Mouse (Mus musculus) midbrain, embryonic 10.5 days (tissue): Measurements from ENCODE around the gene Setdb1. TPM values are rescaled to one million over a fixed set of nuclear protein-coding genes. Genes with fewer than 3 reads are reported as not detected.
"Not testable (repeated sequence)": the region's sequence is repeated elsewhere in the genome, so short reads cannot be mapped to it uniquely, and the experiment has no call there.

Experiments used
- DNase-seq: peaks from one replicate; pipeline ENCODE4 v3.0.0-alpha.2; 2017; ENCODE audit warnings: low spot score
- H3K27ac ChIP-seq: fragments of 300-500 bp; sonication (generic); replicated peaks from 2 replicates; pipeline ENCODE4 v1.5.1; 2016; ENCODE audit warnings: mild to moderate bottlenecking
- H3K27me3 ChIP-seq: fragments of 300-500 bp; sonication (generic); 2 replicates; pipeline ENCODE4 v1.6.1; 2016; ENCODE audit warnings: low read depth, mild to moderate bottlenecking; ENCODE audit not compliant: poor library complexity, severe bottlenecking
- H3K36me3 ChIP-seq: fragments of 300-500 bp; sonication (generic); 2 replicates; pipeline ENCODE4 v1.6.1; 2016; ENCODE audit warnings: mild to moderate bottlenecking, moderate library complexity
- H3K4me1 ChIP-seq: fragments of 300-500 bp; sonication (generic); 2 replicates; pipeline ENCODE4 v1.6.1; 2016
- H3K4me3 ChIP-seq: fragments of 300-500 bp; sonication (generic); 2 replicates; pipeline ENCODE4 v1.5.1; 2016; ENCODE audit warnings: mild to moderate bottlenecking, moderate library complexity
- H3K9me3 ChIP-seq: fragments of 300-500 bp; sonication (generic); replicated peaks from 2 replicates; pipeline ENCODE4 v1.6.1; 2016; ENCODE audit warnings: mild to moderate bottlenecking
- WGBS: fragments of 180-500 bp; shearing (Covaris S2); methylation state at CpG from one replicate; pipeline ENCODE4 v1.1.7; 2016; 5-methylcytosine and 5-hydroxymethylcytosine counted together
- polyA plus RNA-seq: library from polyadenylated mRNA; unstranded; fragments of >200 nt; fragmentation: Nextera tagmentation; extraction: Ambion mirVana; gene quantifications from 2 replicates; pipeline ENCODE4 v1.2.1, GENCODE M21; 2016

The Setdb1 gene
- polyA plus RNA-seq, result 52.3 and 61.9 TPM in 2 replicates

- WGBS, result under 1% methylated on average over 39 of the region's 57 CpGs
- Histone ChIP-seq H3K4me3 (peak within 1 kb of the TSS; percentile 63), H3K36me3 (peaks cover 30% of the 10 kb centered on the region), H3K27ac (peak within 1 kb of the TSS; percentile 83)
- H3K4me1 ChIP-seq, H3K27me3 ChIP-seq, H3K9me3 ChIP-seq: not testable (repeated sequence)
- DNase-seq, result peak; percentile 96
Observed at GRCm38 (mm10) chr3:95356701-95357449, at the start of gene Setdb1. Gene Setdb1 (minus strand): TSS chr3:95357202.

DNA sequence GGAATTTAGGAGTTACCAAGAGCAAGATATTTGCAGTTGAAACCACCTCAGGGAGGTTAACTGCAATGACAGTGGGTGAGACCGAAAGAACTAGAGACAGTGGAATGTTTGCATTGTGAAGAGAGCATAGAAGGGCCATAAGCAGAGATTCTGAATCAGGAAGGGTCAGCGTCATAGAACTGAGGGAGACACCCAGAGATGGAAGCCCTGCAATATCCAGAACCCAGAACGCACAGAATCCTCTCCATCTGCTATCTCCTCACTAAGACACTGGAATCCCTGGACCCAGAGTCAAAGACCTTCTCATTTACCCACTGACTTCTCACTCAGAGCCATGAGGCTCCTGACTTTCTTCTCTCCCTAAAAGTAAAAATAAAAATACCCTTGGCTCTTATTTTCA is 45.7 kb upstream of the Setdb1 start, which contains the start of gene 4930558C23Rik:
Gene 4930558C23Rik, minus strand, starts transcription at position 101 of the 400 bp plus-strand sequence.
- Histone ChIP-seq H3K27me3 (no peaks in the 10 kb centered on the region), H3K4me1 (no peaks in the 10 kb centered on the region), H3K4me3 (no peak within 1 kb of the TSS), H3K27ac (no peak within 1 kb of the TSS), H3K9me3 (no peaks in the 10 kb centered on the region), H3K36me3 (no peaks in the 10 kb centered on the region)
- 90% methylated on average over 3 of the region's 3 CpGs for WGBS
- DNase-seq, result no peak

GRCm38 (mm10) chr3:95394385-95394784 is 37.4 kb upstream of the Setdb1 start:
- 91% methylated on average over 4 of the region's 4 CpGs for WGBS
- Histone ChIP-seq H3K9me3 (peaks cover 7% of the 10 kb centered on the region; the same call in 1 of the 2 replicates), H3K36me3 (no peaks in the 10 kb centered on the region), H3K4me1 (no peaks in the 10 kb centered on the region), H3K27me3 (no peaks in the 10 kb centered on the region), H3K27ac (no peak overlapping the region), H3K4me3 (no peak overlapping the region)
- no peak for DNase-seq

- no peaks in the 10 kb centered on the region for H3K9me3 ChIP-seq
- H3K4me1 ChIP-seq, result no peaks in the 10 kb centered on the region
- no peak for DNase-seq
- no peak overlapping the region for H3K4me3 ChIP-seq
- no peaks in the 10 kb centered on the region for H3K27me3 ChIP-seq
- no peak overlapping the region for H3K27ac ChIP-seq
- WGBS, result 89% methylated on average over 5 of the region's 5 CpGs
- no peaks in the 10 kb centered on the region for H3K36me3 ChIP-seq
Observed at GRCm38 (mm10) chr3:95385401-95386075, 28.5 kb upstream of the Setdb1 start.

DNA sequence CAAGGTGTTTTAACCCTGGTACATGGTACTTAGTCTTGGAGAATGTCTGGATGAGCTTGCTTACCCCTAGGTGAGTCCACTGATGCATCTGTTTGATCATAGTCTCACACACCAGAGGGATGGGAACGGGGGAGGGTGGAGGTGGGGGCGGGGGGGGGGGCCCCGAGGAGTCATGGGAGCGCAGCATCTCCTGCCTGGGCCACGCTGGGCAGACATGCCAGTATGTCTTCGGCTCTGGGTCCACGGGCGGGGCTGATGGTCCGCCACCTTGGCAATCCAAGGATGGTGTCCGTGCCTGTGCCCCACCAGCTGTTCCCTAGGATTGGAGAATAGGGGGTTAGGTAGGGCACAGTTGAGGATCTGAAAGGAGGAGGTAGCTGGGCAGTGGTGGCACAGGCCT is 16.2 kb upstream of the Setdb1 start:
- Histone ChIP-seq H3K36me3 (no peaks in the 10 kb centered on the region), H3K27ac (no peak overlapping the region), H3K9me3 (peaks cover 29% of the 10 kb centered on the region), H3K4me3 (no peak overlapping the region), H3K27me3 (no peaks in the 10 kb centered on the region), H3K4me1 (no peaks in the 10 kb centered on the region)
- 90% methylated on average over 10 of the region's 10 CpGs for WGBS
- DNase-seq, result no peak

GRCm38 (mm10) chr3:95370101-95370500 is 13.1 kb upstream of the Setdb1 start:
- Histone ChIP-seq H3K4me3 (no peak overlapping the region), H3K27me3 (no peaks in the 10 kb centered on the region), H3K27ac (no peak overlapping the region), H3K9me3 (peaks cover 4% of the 10 kb centered on the region; the same call in 1 of the 2 replicates), H3K4me1 (no peaks in the 10 kb centered on the region), H3K36me3 (no peaks in the 10 kb centered on the region)
- no peak for DNase-seq

GRCm38 (mm10) chr3:95360276-95360675 is 3.3 kb upstream of the Setdb1 start:
- H3K4me3 ChIP-seq, DNase-seq, H3K9me3 ChIP-seq, H3K4me1 ChIP-seq, H3K27me3 ChIP-seq, H3K36me3 ChIP-seq, H3K27ac ChIP-seq: not testable (repeated sequence)
- 80% methylated on average over 3 of the region's 3 CpGs for WGBS

DNA sequence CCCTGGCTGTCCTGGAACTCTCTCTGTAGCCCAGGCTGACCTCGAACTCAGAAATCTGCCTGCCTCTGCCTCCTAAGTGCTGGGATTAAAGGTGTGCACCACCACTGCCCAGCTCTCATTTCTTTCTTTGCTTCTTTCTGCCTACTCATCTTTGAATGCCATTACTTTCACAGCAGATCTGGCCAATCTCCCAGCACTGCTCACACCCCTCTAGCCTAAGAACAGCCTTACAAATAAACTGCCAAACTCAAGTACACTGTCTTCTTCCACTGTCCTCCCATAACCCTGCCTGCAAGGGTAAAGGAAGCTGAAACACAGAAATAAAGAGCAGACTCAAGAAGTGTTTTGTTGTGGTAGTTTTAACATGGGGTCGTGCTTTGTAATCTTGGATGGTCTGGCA is 744 bp upstream of the Setdb1 start:
- Histone ChIP-seq H3K4me1 (peaks cover 8% of the 10 kb centered on the region), H3K9me3 (no peaks in the 10 kb centered on the region), H3K27ac (no peak overlapping the region), H3K4me3 (no peak overlapping the region), H3K36me3 (peaks cover 21% of the 10 kb centered on the region), H3K27me3 (no peaks in the 10 kb centered on the region)
- WGBS, result 93% methylated on average over 2 of the region's 2 CpGs
- DNase-seq, result no peak

DNA sequence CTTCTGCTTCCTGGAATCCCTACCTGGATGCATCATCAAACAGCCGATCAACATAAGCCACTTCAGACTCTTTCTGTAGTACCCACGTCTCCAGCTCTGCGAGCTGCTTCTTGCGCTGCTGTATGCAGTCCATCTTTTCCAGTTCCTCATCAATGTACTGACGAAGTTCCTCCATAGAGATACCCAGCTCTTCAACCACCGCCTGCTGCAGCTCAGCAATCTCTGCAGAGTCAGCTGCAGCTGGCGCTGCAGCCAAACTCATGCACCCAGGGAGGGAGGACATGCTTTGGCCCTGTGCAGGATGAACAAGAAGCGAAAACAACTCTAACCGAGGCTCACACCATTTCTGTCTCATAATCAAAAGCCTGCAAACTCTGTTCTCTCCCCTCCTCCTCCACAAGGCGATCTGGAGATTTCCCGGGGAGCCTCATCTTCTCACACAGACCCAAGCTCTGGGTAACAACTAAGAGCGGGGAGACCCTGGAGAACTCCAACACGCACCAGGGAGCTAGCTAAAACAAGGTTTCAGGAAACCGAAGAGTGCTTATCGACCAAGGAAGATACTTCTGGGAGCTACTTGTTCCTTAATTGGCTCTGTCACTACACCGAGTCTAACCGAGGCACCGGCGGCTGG is 974 bp downstream of the Setdb1 start:
- H3K27ac ChIP-seq, H3K27me3 ChIP-seq, DNase-seq, H3K4me1 ChIP-seq, H3K9me3 ChIP-seq: not testable (repeated sequence)
- peaks cover 38% of the 10 kb centered on the region for H3K36me3 ChIP-seq
- WGBS, result 36% methylated on average over 12 of the region's 19 CpGs
- peak overlapping the region; percentile 63 for H3K4me3 ChIP-seq

DNA sequence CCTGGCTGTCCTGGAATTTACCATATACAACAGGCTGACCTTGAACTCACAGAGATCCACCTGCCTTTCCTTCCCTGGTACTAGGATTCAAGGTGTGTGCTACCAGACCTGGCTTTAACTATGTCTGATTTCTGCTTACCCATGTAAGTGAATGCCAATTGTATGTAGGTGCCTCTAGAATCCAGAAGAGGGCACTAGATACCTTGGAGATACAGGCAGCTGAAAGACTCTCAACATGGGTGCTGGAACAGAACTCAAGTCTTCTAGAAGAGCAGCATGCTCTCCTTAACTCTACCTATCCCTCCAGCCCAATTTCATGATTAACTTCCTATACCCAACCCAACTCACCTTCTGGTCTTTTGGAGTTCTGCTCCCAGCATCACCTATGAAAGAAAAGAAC is 7.5 kb downstream of the Setdb1 start:
- Histone ChIP-seq H3K4me3 (no peak overlapping the region), H3K27me3 (no peaks in the 10 kb centered on the region), H3K4me1 (no peaks in the 10 kb centered on the region), H3K36me3 (peaks cover 95% of the 10 kb centered on the region), H3K9me3 (peaks cover 5% of the 10 kb centered on the region), H3K27ac (no peak overlapping the region)
- no peak for DNase-seq

DNA sequence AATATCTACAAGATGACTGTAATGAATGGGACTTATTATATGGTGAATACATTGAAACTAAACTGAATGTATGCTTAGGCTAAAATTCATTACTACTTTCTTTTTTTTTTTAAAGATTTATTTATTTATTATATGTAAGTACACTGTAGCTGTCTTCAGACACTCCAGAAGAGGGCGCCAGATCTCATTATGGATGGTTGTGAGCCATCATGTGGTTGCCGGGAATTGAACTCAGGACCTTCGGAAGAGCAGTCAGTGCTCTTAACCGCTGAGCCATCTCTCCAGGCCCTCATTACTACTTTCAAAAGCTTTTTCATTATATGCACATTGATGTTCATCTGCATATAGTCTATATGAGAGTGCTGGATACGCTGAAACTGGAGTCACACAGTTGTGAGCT is 8.7 kb downstream of the Setdb1 start:
- not testable (repeated sequence) for H3K9me3 ChIP-seq, H3K27me3 ChIP-seq, H3K4me1 ChIP-seq, H3K27ac ChIP-seq, DNase-seq, H3K4me3 ChIP-seq
- WGBS, result 95% methylated on average over 5 of the region's 5 CpGs
- H3K36me3 ChIP-seq, result peaks cover 96% of the 10 kb centered on the region

DNA sequence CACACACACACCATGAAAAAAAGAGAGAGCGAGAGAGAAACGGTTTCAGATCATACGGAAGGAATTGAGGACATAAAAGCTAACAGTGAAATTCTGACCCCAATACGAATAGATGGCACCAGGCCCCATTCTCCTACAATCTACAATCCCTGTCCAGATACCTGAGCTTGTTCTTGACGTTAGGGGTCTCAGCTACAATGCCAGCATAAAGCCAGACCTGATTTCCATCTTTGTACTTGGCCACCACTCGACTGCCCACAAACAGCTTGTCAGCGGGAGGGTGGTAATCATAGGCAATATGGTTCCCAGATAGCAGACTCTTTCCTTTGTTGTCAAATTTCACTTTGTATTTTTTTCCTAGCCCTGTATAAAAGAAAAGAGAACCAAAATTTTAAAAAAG is 10.5 kb downstream of the Setdb1 start:
- H3K27me3 ChIP-seq, result no peaks in the 10 kb centered on the region
- peaks cover 5% of the 10 kb centered on the region for H3K9me3 ChIP-seq
- peaks cover 96% of the 10 kb centered on the region for H3K36me3 ChIP-seq
- H3K27ac ChIP-seq, result no peak overlapping the region
- H3K4me1 ChIP-seq, result no peaks in the 10 kb centered on the region
- no peak overlapping the region for H3K4me3 ChIP-seq
- no peak for DNase-seq
- 95% methylated on average over 7 of the region's 7 CpGs for WGBS
